Mouse (Mus musculus): ENCODE results near the gene Ednrb. TPM values are rescaled to one million over a fixed set of nuclear protein-coding genes. Genes with fewer than 3 reads are reported as not detected.

Ednrb gene
- 135 and 151 TPM in 2 replicates for polyA plus RNA-seq (2014; fragmentation: Nextera tagmentation; extraction: Ambion mirVana)

GRCm38 (mm10) chr14:103844011-103844549 lies at the start of gene Ednrb:
Ednrb (minus strand) TSS chr14:103844402.
- Histone ChIP-seq H3K4me3 (replicated peaks; ENCODE audit: low read length) (peak within 1 kb of the TSS; percentile 44), H3K9me3 (ENCODE audit: control insufficient read depth, low read length) (no peaks in the 10 kb centered on the region), H3K36me3 (replicated peaks; ENCODE audit: control insufficient read depth, insufficient read depth) (no peaks in the 10 kb centered on the region), H3K4me1 (replicated peaks; ENCODE audit: control insufficient read depth, insufficient read depth, low read length) (0 out of 2 replicates have a peak, but pooled peaks cover 5% of the 10 kb centered on the region), H3K27me3 (ENCODE audit: control insufficient read depth, insufficient read depth, low read length) (0 out of 2 replicates have a peak, but pooled peaks cover 3% of the 10 kb centered on the region), H3K9ac (peak within 1 kb of the TSS; percentile 56), H3K4me2 (replicated peaks) (peak within 1 kb of the TSS; percentile 94), H3K27ac (peak within 1 kb of the TSS; percentile 67)
- peak; percentile 69 for DNase-seq (ENCODE audit: low spot score)
- WGBS, result 1% methylated on average over 24 of the region's 24 CpGs
- ATAC-seq (ENCODE audit: low FRiP score), result peak; percentile 78

GRCm38 (mm10) chr14:103892411-103892938 lies 48.3 kb upstream of the Ednrb start:
- H3K4me3 ChIP-seq (replicated peaks; ENCODE audit: low read length), result no peak overlapping the region
- ATAC-seq (ENCODE audit: low FRiP score), result no peak
- no peaks in the 10 kb centered on the region for H3K4me1 ChIP-seq (replicated peaks; ENCODE audit: control insufficient read depth, insufficient read depth, low read length)
- no peak for DNase-seq (ENCODE audit: low spot score)
- H3K4me2 ChIP-seq (replicated peaks), result no peak overlapping the region
- no peaks in the 10 kb centered on the region for H3K9me3 ChIP-seq (ENCODE audit: control insufficient read depth, low read length)
- no peak overlapping the region for H3K9ac ChIP-seq
- H3K36me3 ChIP-seq (replicated peaks; ENCODE audit: control insufficient read depth, insufficient read depth), result no peaks in the 10 kb centered on the region
- H3K27ac ChIP-seq, result no peak overlapping the region
- 89% methylated on average over 8 of the region's 8 CpGs for WGBS
- no peaks in the 10 kb centered on the region for H3K27me3 ChIP-seq (ENCODE audit: control insufficient read depth, insufficient read depth, low read length)

- H3K4me3 ChIP-seq (replicated peaks; ENCODE audit: low read length), result no peak overlapping the region
- 84% methylated on average over 4 of the region's 4 CpGs for WGBS
- H3K27ac ChIP-seq, result no peak overlapping the region
- DNase-seq (ENCODE audit: low spot score) (no peak), ATAC-seq (ENCODE audit: low FRiP score) (no peak)
- H3K9ac ChIP-seq, result no peak overlapping the region
- no peaks in the 10 kb centered on the region for H3K36me3 ChIP-seq (replicated peaks; ENCODE audit: control insufficient read depth, insufficient read depth)
- H3K4me1 ChIP-seq (replicated peaks; ENCODE audit: control insufficient read depth, insufficient read depth, low read length), result no peaks in the 10 kb centered on the region
- H3K27me3 ChIP-seq (ENCODE audit: control insufficient read depth, insufficient read depth, low read length), result no peaks in the 10 kb centered on the region
- no peak overlapping the region for H3K4me2 ChIP-seq (replicated peaks)
- H3K9me3 ChIP-seq (ENCODE audit: control insufficient read depth, low read length), result no peaks in the 10 kb centered on the region
Observed at GRCm38 (mm10) chr14:103890761-103891160, 46.6 kb upstream of the Ednrb start.

- DNase-seq (ENCODE audit: low spot score) (no peak), ATAC-seq (ENCODE audit: low FRiP score) (no peak)
- WGBS, result 72% methylated on average over 7 of the region's 7 CpGs
- Histone ChIP-seq H3K9me3 (ENCODE audit: control insufficient read depth, low read length) (no peaks in the 10 kb centered on the region), H3K4me2 (replicated peaks) (no peak overlapping the region), H3K27ac (no peak overlapping the region), H3K9ac (no peak overlapping the region), H3K4me3 (replicated peaks; ENCODE audit: low read length) (no peak overlapping the region), H3K36me3 (replicated peaks; ENCODE audit: control insufficient read depth, insufficient read depth) (no peaks in the 10 kb centered on the region), H3K4me1 (replicated peaks; ENCODE audit: control insufficient read depth, insufficient read depth, low read length) (no peaks in the 10 kb centered on the region), H3K27me3 (ENCODE audit: control insufficient read depth, insufficient read depth, low read length) (no peaks in the 10 kb centered on the region)
Observed at GRCm38 (mm10) chr14:103884892-103885575, 40.8 kb upstream of the Ednrb start.

GRCm38 (mm10) chr14:103882943-103883342 lies 38.7 kb upstream of the Ednrb start:
- DNase-seq (ENCODE audit: low spot score) (no peak), ATAC-seq (ENCODE audit: low FRiP score) (no peak)
- H3K4me1 ChIP-seq (replicated peaks; ENCODE audit: control insufficient read depth, insufficient read depth, low read length), result no peaks in the 10 kb centered on the region
- H3K9me3 ChIP-seq (ENCODE audit: control insufficient read depth, low read length), result no peaks in the 10 kb centered on the region
- no peak overlapping the region for H3K4me3 ChIP-seq (replicated peaks; ENCODE audit: low read length)
- no peak overlapping the region for H3K4me2 ChIP-seq (replicated peaks)
- H3K27ac ChIP-seq, result no peak overlapping the region
- H3K27me3 ChIP-seq (ENCODE audit: control insufficient read depth, insufficient read depth, low read length), result no peaks in the 10 kb centered on the region
- WGBS, result 89% methylated on average over 3 of the region's 3 CpGs
- no peaks in the 10 kb centered on the region for H3K36me3 ChIP-seq (replicated peaks; ENCODE audit: control insufficient read depth, insufficient read depth)
- H3K9ac ChIP-seq, result no peak overlapping the region

- H3K9ac ChIP-seq, result no peak overlapping the region
- no peak overlapping the region for H3K4me3 ChIP-seq (replicated peaks; ENCODE audit: low read length)
- H3K27me3 ChIP-seq (ENCODE audit: control insufficient read depth, insufficient read depth, low read length), result no peaks in the 10 kb centered on the region
- WGBS, result 89% methylated on average over 2 of the region's 2 CpGs
- H3K9me3 ChIP-seq (ENCODE audit: control insufficient read depth, low read length), result no peaks in the 10 kb centered on the region
- H3K4me2 ChIP-seq (replicated peaks), result no peak overlapping the region
- no peak overlapping the region for H3K27ac ChIP-seq
- H3K4me1 ChIP-seq (replicated peaks; ENCODE audit: control insufficient read depth, insufficient read depth, low read length), result no peaks in the 10 kb centered on the region
- no peaks in the 10 kb centered on the region for H3K36me3 ChIP-seq (replicated peaks; ENCODE audit: control insufficient read depth, insufficient read depth)
- ATAC-seq (ENCODE audit: low FRiP score) (no peak), DNase-seq (ENCODE audit: low spot score) (no peak)
Observed at GRCm38 (mm10) chr14:103877117-103877516, 32.9 kb upstream of the Ednrb start.

- H3K9ac ChIP-seq, result no peak overlapping the region
- no peak for DNase-seq (ENCODE audit: low spot score)
- no peaks in the 10 kb centered on the region for H3K36me3 ChIP-seq (replicated peaks; ENCODE audit: control insufficient read depth, insufficient read depth)
- H3K4me3 ChIP-seq (replicated peaks; ENCODE audit: low read length), result no peak overlapping the region
- 94% methylated on average over 3 of the region's 3 CpGs for WGBS
- no peaks in the 10 kb centered on the region for H3K4me1 ChIP-seq (replicated peaks; ENCODE audit: control insufficient read depth, insufficient read depth, low read length)
- no peak overlapping the region for H3K27ac ChIP-seq
- no peaks in the 10 kb centered on the region for H3K27me3 ChIP-seq (ENCODE audit: control insufficient read depth, insufficient read depth, low read length)
- no peak overlapping the region for H3K4me2 ChIP-seq (replicated peaks)
- no peak for ATAC-seq (ENCODE audit: low FRiP score)
- no peaks in the 10 kb centered on the region for H3K9me3 ChIP-seq (ENCODE audit: control insufficient read depth, low read length)
Observed at GRCm38 (mm10) chr14:103876598-103876997, 32.4 kb upstream of the Ednrb start.

GRCm38 (mm10) chr14:103866636-103867035 lies 22.4 kb upstream of the Ednrb start:
- H3K9ac ChIP-seq, result no peak overlapping the region
- no peak overlapping the region for H3K4me3 ChIP-seq (replicated peaks; ENCODE audit: low read length)
- WGBS, result 94% methylated on average over 2 of the region's 2 CpGs
- H3K27ac ChIP-seq, result no peak overlapping the region
- H3K36me3 ChIP-seq (replicated peaks; ENCODE audit: control insufficient read depth, insufficient read depth), result no peaks in the 10 kb centered on the region
- no peak for DNase-seq (ENCODE audit: low spot score)
- H3K9me3 ChIP-seq (ENCODE audit: control insufficient read depth, low read length), result no peaks in the 10 kb centered on the region
- no peak for ATAC-seq (ENCODE audit: low FRiP score)
- no peak overlapping the region for H3K4me2 ChIP-seq (replicated peaks)
- H3K4me1 ChIP-seq (replicated peaks; ENCODE audit: control insufficient read depth, insufficient read depth, low read length), result no peaks in the 10 kb centered on the region
- no peaks in the 10 kb centered on the region for H3K27me3 ChIP-seq (ENCODE audit: control insufficient read depth, insufficient read depth, low read length)

- Histone ChIP-seq H3K4me1 (replicated peaks; ENCODE audit: control insufficient read depth, insufficient read depth, low read length) (no peaks in the 10 kb centered on the region), H3K9me3 (ENCODE audit: control insufficient read depth, low read length) (no peaks in the 10 kb centered on the region), H3K36me3 (replicated peaks; ENCODE audit: control insufficient read depth, insufficient read depth) (no peaks in the 10 kb centered on the region), H3K27ac (no peak overlapping the region), H3K27me3 (ENCODE audit: control insufficient read depth, insufficient read depth, low read length) (no peaks in the 10 kb centered on the region), H3K4me3 (replicated peaks; ENCODE audit: low read length) (no peak overlapping the region), H3K4me2 (replicated peaks) (no peak overlapping the region), H3K9ac (no peak overlapping the region)
- ATAC-seq (ENCODE audit: low FRiP score) (no peak), DNase-seq (ENCODE audit: low spot score) (no peak)
- 77% methylated on average over 2 of the region's 2 CpGs for WGBS
Observed at GRCm38 (mm10) chr14:103865226-103865625, 21.0 kb upstream of the Ednrb start.

All from hindbrain, embryonic 14.5 days (tissue).